Mouse (Mus musculus) liver, adult 2 months (tissue): Measurements from ENCODE around the gene Gm20532.

Experiments
- CTCF ChIP-seq: fragments of 200-500 bp; IDR thresholded peaks from 2 replicates; pipeline ENCODE4 v1.5.1; 2011; ENCODE audit warnings: low read depth, low read length, control low read depth
- POLR2A ChIP-seq: fragments of 200-500 bp; IDR thresholded peaks from 2 replicates; pipeline ENCODE4 v1.6.1; 2011; ENCODE audit warnings: low read length, control low read depth; ENCODE audit not compliant: insufficient read depth; ENCODE audit errors: extremely low read depth

DNA sequence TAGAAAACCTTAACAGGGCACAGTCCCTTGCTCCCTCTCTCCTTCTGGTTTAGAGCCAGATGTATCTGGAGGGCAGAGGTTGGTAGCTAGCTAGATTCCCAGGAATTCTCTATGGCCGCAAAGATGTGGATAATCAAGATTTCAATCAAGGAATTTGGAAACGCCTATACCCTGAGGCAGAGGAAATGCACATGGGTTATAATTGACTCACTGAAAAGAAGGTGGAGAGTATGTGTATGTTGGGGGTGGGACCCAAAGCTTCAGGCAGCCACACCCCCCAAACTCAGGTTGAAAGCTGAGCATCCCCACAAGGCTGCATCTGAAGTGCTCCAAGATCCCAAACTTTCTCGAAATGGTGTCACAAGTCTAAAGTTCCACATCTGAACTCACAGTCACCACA, 12.0 kb downstream of the Gm20532 start:
- TF ChIP-seq CTCF (no peak), POLR2A (no peak)
